Mouse (Mus musculus) spleen, postnatal 0 days (tissue): ENCODE results near the gene 4933434E20Rik. TPM values are rescaled to one million over a fixed set of nuclear protein-coding genes. Genes with fewer than 3 reads are reported as not detected.

Source experiments
- microRNA counts: library from miRNA; unstranded; fragments of <30 nt; microRNA quantifications from one replicate; lab custom pipeline; 2015
- polyA plus RNA-seq: library from polyadenylated mRNA; unstranded; fragments of >200 nt; fragmentation: Nextera tagmentation; extraction: Ambion mirVana; gene quantifications from 2 replicates; pipeline ENCODE4 v1.2.1, GENCODE M21; 2015

Gene 4933434E20Rik
- 74.6 and 88.3 TPM in 2 replicates for polyA plus RNA-seq

GRCm38 (mm10) chr3:90051441-90052350 lies at the start of gene 4933434E20Rik:
Gene 4933434E20Rik, plus strand, starts transcription at chr3:90051636.

GRCm38 (mm10) chr3:90052351-90053241 lies 1.2 kb downstream of the 4933434E20Rik start, which contains the start of gene Ubap2l:
Gene Ubap2l, minus strand, starts transcription at chr3:90052628.

DNA sequence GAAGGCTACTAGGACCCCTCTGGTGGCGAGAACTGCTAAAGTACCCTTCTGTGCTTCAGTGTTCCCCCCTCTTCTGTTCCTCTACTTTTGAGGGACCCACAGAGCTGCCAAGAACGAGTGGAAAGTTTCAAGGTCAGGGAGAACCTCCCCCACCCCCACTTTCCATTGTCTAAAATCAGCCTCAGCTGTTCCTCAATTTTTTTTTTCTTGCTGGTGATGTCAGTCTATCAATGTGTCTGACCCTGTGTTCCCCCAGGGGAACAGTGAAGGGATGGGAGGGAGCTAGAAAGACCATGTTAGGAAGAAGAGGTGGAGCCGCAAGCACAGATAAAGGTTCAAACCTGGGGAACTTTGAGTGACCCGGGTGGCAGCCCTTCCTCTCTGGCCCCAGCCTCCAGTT lies 20.9 kb downstream of the 4933434E20Rik start, which contains the start of gene Tpm3:
Gene Tpm3 (plus strand): TSS at position 356 of the 400 bp plus-strand sequence.

GRCm38 (mm10) chr3:90103938-90104337 lies 52.5 kb downstream of the 4933434E20Rik start, which contains the start of gene Nup210l:
Gene Nup210l, plus strand, starts transcription at chr3:90104132.

MicroRNAs within 50 kb of the gene (microRNA counts, 519-probe panel; counts per million panel counts)
- microRNA mmu-miR-190b (lab: Ali Mortazavi, UCI): 5,736 counts per million, percentile 47 among the panel's probes with 10 or more counts

Other genes with a start within 250 kb of the 4933434E20Rik start
- gene She, start 220.3 kb upstream of the 4933434E20Rik start, polyA plus RNA-seq: 1.9 and 2.0 TPM in 2 replicates
- 7.7 and 9.1 TPM in 2 replicates for gene Il6ra, start 138.4 kb upstream of the 4933434E20Rik start, polyA plus RNA-seq
- 4.0 and 4.4 TPM in 2 replicates for gene Atp8b2, start 88.1 kb upstream of the 4933434E20Rik start, polyA plus RNA-seq
- gene Hax1, start 52.9 kb upstream of the 4933434E20Rik start, polyA plus RNA-seq: 78.6 and 79.3 TPM in 2 replicates
- 113 and 124 TPM in 2 replicates for gene Ubap2l, start 992 bp downstream of the 4933434E20Rik start, polyA plus RNA-seq
- 260 and 296 TPM in 2 replicates for gene Tpm3, start 21.0 kb downstream of the 4933434E20Rik start, polyA plus RNA-seq
- 0.07 and 0.12 TPM in 2 replicates for gene Nup210l, start 52.5 kb downstream of the 4933434E20Rik start, polyA plus RNA-seq
- gene Rps27, start 162.0 kb downstream of the 4933434E20Rik start, polyA plus RNA-seq: 1,413 and 1,608 TPM in 2 replicates
- gene Rab13, start 162.1 kb downstream of the 4933434E20Rik start, polyA plus RNA-seq: 11.2 and 15.3 TPM in 2 replicates
- 78.7 and 86.3 TPM in 2 replicates for gene Jtb, start 180.0 kb downstream of the 4933434E20Rik start, polyA plus RNA-seq
- gene Creb3l4, start 191.9 kb downstream of the 4933434E20Rik start, polyA plus RNA-seq: 0.57 and 0.98 TPM in 2 replicates
- 51.2 and 62.4 TPM in 2 replicates for gene Slc39a1, start 196.5 kb downstream of the 4933434E20Rik start, polyA plus RNA-seq
- 9.1 and 10.9 TPM in 2 replicates for gene Crtc2, start 202.5 kb downstream of the 4933434E20Rik start, polyA plus RNA-seq
- 3.9 and 5.6 TPM in 2 replicates for gene Dennd4b, start 213.5 kb downstream of the 4933434E20Rik start, polyA plus RNA-seq
- gene Gatad2b, start 241.5 kb downstream of the 4933434E20Rik start, polyA plus RNA-seq: 8.6 and 9.0 TPM in 2 replicates